Mouse (Mus musculus): ENCODE results near the gene Rcan1.

Rcan1 gene

DNA sequence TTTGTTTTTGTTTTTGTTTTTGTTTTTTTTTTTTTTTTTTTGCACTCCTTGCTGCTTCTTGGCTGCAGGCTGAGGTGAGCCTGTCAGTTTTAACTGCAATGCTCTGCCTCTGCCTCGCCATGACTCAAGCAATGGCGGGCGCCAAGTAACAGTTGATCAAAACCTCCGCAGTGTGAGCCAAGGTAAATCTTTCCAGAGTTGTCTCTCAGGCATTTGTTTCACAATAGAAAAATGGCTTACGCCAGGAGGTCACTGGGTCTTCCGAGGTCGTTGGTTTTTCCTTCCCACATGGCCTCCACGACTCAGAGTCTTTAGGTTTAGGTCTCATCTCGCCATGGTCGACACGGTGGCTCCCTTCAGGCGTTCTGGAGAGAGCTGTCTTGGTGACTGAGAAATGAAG lies 117.4 kb downstream of the Rcan1 start:
- no peak for DNase-seq (ENCODE audit: low read depth, low spot score)

DNA sequence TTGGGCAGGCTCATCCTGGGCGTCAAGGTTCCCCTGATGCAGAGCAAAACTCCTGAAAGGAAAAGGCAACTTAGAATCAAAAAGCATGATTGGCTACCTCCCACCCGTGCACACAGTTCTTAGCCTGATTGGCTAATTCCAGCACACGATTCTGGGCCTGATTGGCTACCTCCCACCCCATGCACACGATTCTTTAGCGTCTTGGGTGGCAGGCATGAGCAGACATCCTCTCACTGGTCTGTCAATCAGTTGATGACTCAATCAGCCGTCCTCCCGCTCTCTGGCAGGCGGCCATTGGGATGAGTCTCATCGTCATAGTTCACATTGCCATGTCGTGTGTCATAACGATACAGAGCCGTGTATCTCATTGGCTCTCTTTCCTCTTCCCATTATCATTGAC lies 121.7 kb downstream of the Rcan1 start:
- no peak for DNase-seq (ENCODE audit: low read depth, low spot score)

DNA sequence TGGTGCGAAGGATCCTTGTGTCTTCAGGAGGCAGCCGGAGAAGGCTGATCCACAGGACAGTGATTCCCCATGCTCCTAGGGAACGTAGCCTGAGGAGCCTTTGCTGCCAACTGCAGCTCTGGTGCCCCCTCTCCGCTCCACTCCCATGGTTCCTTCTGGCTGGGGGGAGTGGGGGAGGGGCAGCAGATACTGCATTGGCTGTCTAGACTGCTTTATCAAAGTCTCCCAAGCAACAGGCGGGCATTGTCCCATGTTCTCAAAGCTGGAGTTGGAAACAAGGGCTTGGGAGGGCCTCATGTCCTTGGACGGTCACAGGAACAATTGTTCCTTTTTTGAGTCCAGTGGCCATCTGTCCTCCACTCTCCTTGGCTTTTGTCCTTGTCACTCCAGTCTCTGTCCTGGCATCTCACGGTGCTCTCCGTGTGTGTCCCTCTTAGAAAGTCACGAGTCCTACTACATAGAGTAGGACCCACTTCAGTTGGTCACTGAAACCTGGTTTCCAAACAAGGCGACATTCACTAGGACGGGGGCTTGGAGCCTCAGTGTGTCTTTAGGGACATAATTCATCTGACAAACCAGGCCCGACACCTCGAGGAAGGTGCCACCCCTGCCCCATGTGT lies 124.3 kb downstream of the Rcan1 start:
- no peak for DNase-seq (ENCODE audit: low read depth, low spot score)

DNA sequence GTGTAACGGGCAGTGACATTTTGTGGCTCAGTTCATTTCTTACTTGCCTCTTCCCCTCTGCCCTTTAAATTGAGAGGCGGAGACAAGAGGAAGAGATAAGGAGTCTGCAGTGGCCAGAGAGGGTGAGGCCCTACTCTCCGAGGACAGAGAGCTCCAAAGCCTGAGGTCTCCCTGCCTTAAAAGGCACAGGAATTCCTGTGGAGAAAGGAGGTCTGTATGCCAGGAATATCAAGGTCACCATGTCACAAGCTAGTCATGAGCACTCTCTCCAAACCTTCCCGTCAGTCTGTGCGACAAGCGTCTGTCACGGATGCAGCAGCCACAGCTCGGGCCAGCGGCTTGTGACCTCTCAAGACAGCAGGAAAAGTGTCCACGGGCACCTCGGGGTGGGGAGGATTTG lies 125.5 kb downstream of the Rcan1 start:
- no peak for DNase-seq (ENCODE audit: low read depth, low spot score)

Data from CD4-positive helper T cell, adult 2 months (primary cell).